In the genomic region with DNA sequence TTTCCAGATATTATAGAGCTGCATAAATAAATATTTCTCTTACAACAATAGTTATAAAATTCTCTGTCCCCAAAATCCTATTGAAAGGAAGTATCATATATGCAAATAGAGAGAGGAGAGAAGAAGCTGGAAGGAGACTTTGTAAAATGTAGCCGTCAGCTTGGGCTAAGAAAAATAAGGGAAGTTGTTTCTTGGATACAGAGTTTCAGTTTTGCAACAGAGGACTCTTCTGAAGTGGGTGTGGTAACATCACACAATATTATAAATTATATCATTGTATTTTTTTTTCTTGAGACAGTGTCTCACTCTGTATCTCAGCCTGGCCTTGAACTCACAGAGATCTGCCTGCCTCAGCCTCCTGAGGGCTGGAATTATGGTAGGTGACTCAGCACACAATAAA, we compare ENCODE assay signal across 35 mouse cellular contexts. TPM values are rescaled to one million over a fixed set of nuclear protein-coding genes. Genes with fewer than 3 reads are reported as not detected.
DNase-seq lines count a peak whose midpoint lies in the region; ATAC-seq and TF ChIP-seq lines count a peak whose summit lies in the region.
"Had no signal": no experiment of that assay in that cellular context is flagged by ENCODE, and none has a peak within 500 bp of the region (broad histone marks: within the 10 kb centered on the region; RNA-seq: fewer than 3 reads in every experiment).

No protein-coding gene starts in this region.

- no peaks in the 10 kb centered on the region for H3K79me2 ChIP-seq in liver, adult 2 months (ENCODE audit: control insufficient read depth, insufficient read depth, low read length)

- no peaks in the 10 kb centered on the region for H3K4me1 ChIP-seq in liver, adult 2 months (ENCODE audit: control insufficient read depth, insufficient read depth, low read length)
- no peaks in the 10 kb centered on the region for H3K4me1 ChIP-seq in liver, postnatal 0 days (ENCODE audit: insufficient read depth)
- H3K4me1 ChIP-seq in bone marrow macrophage, adult 2 months (ENCODE audit: control insufficient read depth, insufficient read depth, low read length): peaks cover 36% of the 10 kb centered on the region
- H3K4me1 ChIP-seq: embryonic facial prominence, embryonic 10.5 days; embryonic facial prominence, embryonic 13.5 days; forebrain, embryonic 10.5 days; forebrain, embryonic 13.5 days; heart, embryonic 12.5 days; heart, embryonic 15.5 days had no signal

- TF ChIP-seq CTCF in liver, adult 2 months (IDR thresholded peaks at IDR 0.05; ENCODE audit: low read depth, low read length): no peak
- TF ChIP-seq CTCF in liver, postnatal 0 days (IDR thresholded peaks at IDR 0.05; ENCODE audit: low read depth): no peak
- TF ChIP-seq CTCF in bone marrow macrophage, adult 2 months (IDR thresholded peaks at IDR 0.05; ENCODE audit: low read depth, low read length): no peak

- no peak for ATAC-seq in liver, postnatal 0 days
- peak; percentile 54 for ATAC-seq in granulocyte monocyte progenitor cell, adult 5-6 weeks (replicated peaks; ENCODE audit: poor library complexity, severe bottlenecking)
- ATAC-seq in megakaryocyte progenitor cell, adult 5-6 weeks (replicated peaks; ENCODE audit: poor library complexity): peak; percentile 64
- no peak for ATAC-seq in erythroid progenitor cell, adult 5-6 weeks (replicated peaks; ENCODE audit: low FRiP score, poor library complexity, severe bottlenecking)
- no peak for ATAC-seq in CD4-positive, CD25-positive, alpha-beta regulatory T cell, adult 4 months
- ATAC-seq: activated CD4-positive, CD25-positive, alpha-beta regulatory T cell, adult 4 months; forebrain, embryonic 13.5 days; forebrain, embryonic 16.5 days; hindbrain, postnatal 0 days; inflammation-experienced regulatory T-cells, adult 6 months had no signal

- DNase-seq in liver, adult 2 months (ENCODE audit: extremely low read depth, low read depth, low spot score): peak; percentile 17
- no peak for DNase-seq in liver, postnatal 0 days
- DNase-seq in spleen, adult 18-20 months: no peak
- DNase-seq: adrenal gland, adult 8-10 months; adrenal gland, postnatal 25 days; B cell, adult 2 months; cerebellum, adult 11 months; cerebellum, adult 2 months; cerebellum, adult 9-11 months; cerebellum, postnatal 25 days; embryo, embryonic 11 days; gastrocnemius, adult 2 months; gastrocnemius, postnatal 14 days; heart, adult 18-20 months; heart, postnatal 10 days; heart, postnatal 4 days had no signal

- TF ChIP-seq EP300 in liver, postnatal 0 days (IDR thresholded peaks at IDR 0.05; ENCODE audit: low read depth): no peak

- H3K36me3 ChIP-seq in liver, adult 2 months (ENCODE audit: control insufficient read depth, insufficient read depth, low read length): no peaks in the 10 kb centered on the region
- H3K36me3 ChIP-seq in liver, postnatal 0 days (replicated peaks; ENCODE audit: insufficient read depth, low read length): no peaks in the 10 kb centered on the region
- H3K36me3 ChIP-seq: embryonic facial prominence, embryonic 10.5 days; embryonic facial prominence, embryonic 13.5 days; forebrain, embryonic 10.5 days; heart, embryonic 12.5 days; heart, embryonic 15.5 days had no signal

- no peak overlapping the region for H3K27ac ChIP-seq in liver, adult 2 months (replicated peaks; ENCODE audit: insufficient read depth, low read depth, low read length)
- H3K27ac ChIP-seq in liver, postnatal 0 days (ENCODE audit: low read depth): no peak overlapping the region
- H3K27ac ChIP-seq in bone marrow macrophage, adult 2 months (ENCODE audit: insufficient read depth, low read depth, low read length): peak overlapping the region; percentile 92
- H3K27ac ChIP-seq: embryonic facial prominence, embryonic 10.5 days; embryonic facial prominence, embryonic 13.5 days; forebrain, embryonic 10.5 days; forebrain, embryonic 13.5 days; gastrocnemius, adult 2 months; heart, embryonic 15.5 days; hindbrain, embryonic 14.5 days; hindbrain, postnatal 0 days had no signal

- no peak overlapping the region for H3K4me2 ChIP-seq in liver, postnatal 0 days (ENCODE audit: low read depth, low read length)
- H3K4me2 ChIP-seq: embryonic facial prominence, embryonic 13.5 days; forebrain, embryonic 13.5 days; heart, embryonic 12.5 days; heart, embryonic 15.5 days; hindbrain, embryonic 14.5 days had no signal

- WGBS in liver, adult 2 months: 80% methylated on average over 1 of the region's 1 CpGs
- 54% methylated on average over 1 of the region's 1 CpGs for WGBS in liver, postnatal 0 days (ENCODE audit: insufficient replicate concordance)

- H3K27me3 ChIP-seq in liver, adult 2 months (ENCODE audit: control insufficient read depth, insufficient read depth, low read length): no peaks in the 10 kb centered on the region; the same call in 1 of the 2 replicates
- H3K27me3 ChIP-seq in liver, postnatal 0 days (ENCODE audit: insufficient read depth, low read length): no peaks in the 10 kb centered on the region
- H3K27me3 ChIP-seq: embryonic facial prominence, embryonic 13.5 days; forebrain, embryonic 13.5 days; heart, embryonic 12.5 days; heart, embryonic 15.5 days had no signal

- no peak overlapping the region for H3K9ac ChIP-seq in liver, adult 2 months (ENCODE audit: low read depth, low read length)
- H3K9ac ChIP-seq in liver, postnatal 0 days (replicated peaks): no peak overlapping the region
- H3K9ac ChIP-seq: embryonic facial prominence, embryonic 13.5 days; forebrain, embryonic 13.5 days; heart, embryonic 12.5 days; heart, embryonic 15.5 days; hindbrain, embryonic 14.5 days had no signal

- H3K4me3 ChIP-seq in liver, adult 2 months (ENCODE audit: insufficient read depth, low read depth, low read length): no peak overlapping the region
- no peak overlapping the region for H3K4me3 ChIP-seq in liver, postnatal 0 days (ENCODE audit: low read depth, low read length)
- H3K4me3 ChIP-seq in bone marrow macrophage, adult 2 months (ENCODE audit: insufficient read depth, low read length): no peak overlapping the region
- H3K4me3 ChIP-seq: embryonic facial prominence, embryonic 10.5 days; embryonic facial prominence, embryonic 13.5 days; erythroblast, embryonic 14.5 days; forebrain, embryonic 10.5 days; forebrain, embryonic 13.5 days; gastrocnemius, adult 2 months; heart, embryonic 12.5 days; heart, embryonic 15.5 days had no signal

- no peak for TF ChIP-seq POLR2A in liver, adult 2 months (IDR thresholded peaks at IDR 0.05; ENCODE audit: extremely low read depth, insufficient read depth, low read length)
- no peak for TF ChIP-seq POLR2A in bone marrow macrophage, adult 2 months (IDR thresholded peaks at IDR 0.05; ENCODE audit: borderline replicate concordance, low read depth, low read length)

- H3K9me3 ChIP-seq in liver, postnatal 0 days (ENCODE audit: low read length): no peaks in the 10 kb centered on the region
- H3K9me3 ChIP-seq: embryonic facial prominence, embryonic 10.5 days; embryonic facial prominence, embryonic 13.5 days; forebrain, embryonic 10.5 days; forebrain, embryonic 13.5 days; heart, embryonic 12.5 days; heart, embryonic 15.5 days had no signal

RNA-seq across cellular contexts. Expression of gene Exoc1, which starts 6.7 kb away (rescaled TPM):
- 14.7 and 14.8 TPM in 2 replicates for total RNA-seq in liver, adult 2 months (2014; rRNA removed)
- polyA plus RNA-seq in liver, adult 2 months (2012; rRNA removed): 6.6 and 7.2 TPM in 2 replicates
- 7.0 and 7.2 TPM in 2 replicates for polyA plus RNA-seq in liver, postnatal 0 days (2015; fragmentation: Nextera tagmentation; extraction: Ambion mirVana)
- polyA plus RNA-seq in bone marrow macrophage, adult 2 months (2012; ENCODE audit: insufficient read depth, insufficient read length, missing spikeins): 48.8 and 57.5 TPM in 2 replicates
- total RNA-seq in granulocyte monocyte progenitor cell, adult 5-6 weeks (2014; fragmentation: Nextera tagmentation): 40.9 and 87.9 TPM in 2 replicates
- total RNA-seq in granulocyte monocyte progenitor cell, adult 5-6 weeks (2017): 49.0 and 50.1 TPM in 2 replicates
- total RNA-seq in megakaryocyte progenitor cell, adult 5-6 weeks (2015): 52.2 and 60.5 TPM in 2 replicates
- 52.0 and 67.5 TPM in 2 replicates for total RNA-seq in megakaryocyte progenitor cell, adult 5-6 weeks (2017)
- total RNA-seq in erythroid progenitor cell, adult 5-6 weeks (2015; ENCODE audit: low replicate concordance): 31.4 and 32.7 TPM in 2 replicates
- 19.0 and 32.3 TPM in 2 replicates for total RNA-seq in erythroid progenitor cell, adult 5-6 weeks (2017; ENCODE audit: low replicate concordance)
- polyA plus RNA-seq in CD4-positive, CD25-positive, alpha-beta regulatory T cell, adult 4 months (2017; shearing (Covaris generic)): 10 to 100 TPM; 51.5 to 88.9 TPM

RNA-seq across cellular contexts. Expression of gene Gm7271, which starts 38.6 kb away (rescaled TPM):
- total RNA-seq in liver, adult 2 months (2014; rRNA removed): not detected in 2 replicates
- polyA plus RNA-seq in liver, adult 2 months (2012; rRNA removed): not detected in 2 replicates
- not detected in 2 replicates for polyA plus RNA-seq in liver, postnatal 0 days (2015; fragmentation: Nextera tagmentation; extraction: Ambion mirVana)
- polyA plus RNA-seq in bone marrow macrophage, adult 2 months (2012; ENCODE audit: insufficient read depth, insufficient read length, missing spikeins): not detected in 2 replicates
- total RNA-seq in granulocyte monocyte progenitor cell, adult 5-6 weeks (2014; fragmentation: Nextera tagmentation): not detected in 2 replicates
- total RNA-seq in granulocyte monocyte progenitor cell, adult 5-6 weeks (2017): not detected in 2 replicates
- total RNA-seq in megakaryocyte progenitor cell, adult 5-6 weeks (2015): not detected in 2 replicates
- total RNA-seq in megakaryocyte progenitor cell, adult 5-6 weeks (2017): not detected in 2 replicates
- not detected in 2 replicates for total RNA-seq in erythroid progenitor cell, adult 5-6 weeks (2015; ENCODE audit: low replicate concordance)
- total RNA-seq in erythroid progenitor cell, adult 5-6 weeks (2017; ENCODE audit: low replicate concordance): not detected in 2 replicates
- not detected for polyA plus RNA-seq in CD4-positive, CD25-positive, alpha-beta regulatory T cell, adult 4 months (2017; shearing (Covaris generic))
- total RNA-seq: adrenal gland, adult 8-10 months; adrenal gland, postnatal 25 days; gastrocnemius, adult 2 months; gastrocnemius, postnatal 14 days; gastrocnemius, postnatal 4 days; heart, adult 18-20 months; heart, postnatal 10 days; heart, postnatal 4 days; hindbrain, postnatal 0 days had no signal
- polyA plus RNA-seq: activated CD4-positive, CD25-positive, alpha-beta regulatory T cell, adult 4 months; embryonic facial prominence, embryonic 13.5 days; erythroblast, embryonic 14.5 days; forebrain, embryonic 10.5 days; forebrain, embryonic 13.5 days; forebrain, embryonic 16.5 days; frontal cortex, adult 2 months; heart, embryonic 12.5 days; heart, embryonic 15.5 days; hindbrain, embryonic 14.5 days; inflammation-experienced regulatory T-cells, adult 6 months had no signal

Comparison
In these comparisons a context has a peak if more than half of its experiments do, and no peak if none do; other contexts are left out.
1. ATAC-seq: peak in granulocyte monocyte progenitor cell, adult 5-6 weeks (single experiment) and megakaryocyte progenitor cell, adult 5-6 weeks (single experiment); none in liver, postnatal 0 days (single experiment), erythroid progenitor cell, adult 5-6 weeks (single experiment) and CD4-positive, CD25-positive, alpha-beta regulatory T cell, adult 4 months (single experiment).